Mouse (Mus musculus) brain, adult 2 months (tissue): ENCODE measurements around the gene Mindy3.

Experiments
- DNase-seq: peaks from one replicate; pipeline ENCODE4 v3.0.0; 2011; ENCODE audit warnings: low read depth, low spot score

Gene Mindy3

GRCm38 (mm10) chr2:12301431-12302170 is 117.7 kb downstream of the Mindy3 start, which contains the start of gene Itga8:
Gene Itga8, minus strand, starts transcription at chr2:12301922.
- peak; percentile 77 for DNase-seq

GRCm38 (mm10) chr2:12300449-12301228 is 118.6 kb downstream of the Mindy3 start:
- DNase-seq = peak; percentile 46

GRCm38 (mm10) chr2:12297287-12297686 is 122.0 kb downstream of the Mindy3 start:
- DNase-seq = peak; percentile 22
